Mouse (Mus musculus) forebrain, embryonic 12.5 days (tissue): ENCODE measurements around the gene Zfp612. TPM values are rescaled to one million over a fixed set of nuclear protein-coding genes. Genes with fewer than 3 reads are reported as not detected.

ENCODE experiments used
- ATAC-seq: fragments of 200-750 bp; cut with Nextera tagmentation; 2 replicates; pipeline ENCODE4 v1.8.0; 2017; ENCODE audit warnings: moderate TSS enrichment; ENCODE audit not compliant: low FRiP score
- H3K27ac ChIP-seq: fragments of 300-500 bp; sonication (generic); 2 replicates; pipeline ENCODE4 v1.5.1; 2016; ENCODE audit warnings: mild to moderate bottlenecking
- H3K27me3 ChIP-seq: fragments of 300-500 bp; sonication (generic); 2 replicates; pipeline ENCODE4 v1.6.1; 2016; ENCODE audit warnings: mild to moderate bottlenecking
- H3K36me3 ChIP-seq: fragments of 300-500 bp; sonication (generic); replicated peaks from 2 replicates; pipeline ENCODE4 v1.6.1; 2016; ENCODE audit warnings: mild to moderate bottlenecking
- H3K4me1 ChIP-seq: fragments of 300-500 bp; sonication (generic); 2 replicates; pipeline ENCODE4 v1.6.1; 2016
- H3K4me2 ChIP-seq: fragments of 300-500 bp; sonication (generic); 2 replicates; pipeline ENCODE4 v1.6.1; 2016; ENCODE audit warnings: mild to moderate bottlenecking, moderate library complexity
- H3K4me3 ChIP-seq: fragments of 300-500 bp; sonication (generic); replicated peaks from 2 replicates; pipeline ENCODE4 v1.5.1; 2016; ENCODE audit warnings: mild to moderate bottlenecking
- H3K9ac ChIP-seq: fragments of 300-500 bp; sonication (generic); 2 replicates; pipeline ENCODE4 v1.6.1; 2016; ENCODE audit warnings: mild to moderate bottlenecking
- H3K9me3 ChIP-seq: fragments of 300-500 bp; sonication (generic); 2 replicates; pipeline ENCODE4 v1.6.1; 2016
- WGBS: fragments of 180-500 bp; shearing (Covaris S2); methylation state at CpG from one replicate; pipeline ENCODE4 v1.1.7; 2016; 5-methylcytosine and 5-hydroxymethylcytosine counted together
- polyA plus RNA-seq: library from polyadenylated mRNA; unstranded; fragments of >200 nt; fragmentation: Nextera tagmentation; extraction: Ambion mirVana; gene quantifications from 2 replicates; pipeline ENCODE4 v1.2.1, GENCODE M21; 2016

The Zfp612 gene
- polyA plus RNA-seq, 1 experiment from 2014 or later = 17.2 TPM

GRCm38 (mm10) chr8:110140156-110140555, 60.6 kb downstream of the Zfp612 start:
- Histone ChIP-seq H3K4me1 (no peaks in the 10 kb centered on the region), H3K4me2 (no peak overlapping the region), H3K9ac (no peak overlapping the region), H3K4me3 (no peak overlapping the region), H3K36me3 (no peaks in the 10 kb centered on the region), H3K9me3 (no peaks in the 10 kb centered on the region), H3K27ac (no peak overlapping the region), H3K27me3 (no peaks in the 10 kb centered on the region)
- WGBS = 83% methylated on average over 3 of the region's 3 CpGs
- no peak for ATAC-seq

GRCm38 (mm10) chr8:110140770-110141169, 61.2 kb downstream of the Zfp612 start:
- no peaks in the 10 kb centered on the region for H3K27me3 ChIP-seq
- no peak overlapping the region for H3K4me2 ChIP-seq
- ATAC-seq = no peak
- no peak overlapping the region for H3K4me3 ChIP-seq
- no peaks in the 10 kb centered on the region for H3K4me1 ChIP-seq
- WGBS = 72% methylated on average over 4 of the region's 4 CpGs
- no peaks in the 10 kb centered on the region for H3K36me3 ChIP-seq
- H3K27ac ChIP-seq = no peak overlapping the region
- H3K9me3 ChIP-seq = no peaks in the 10 kb centered on the region
- no peak overlapping the region for H3K9ac ChIP-seq

Other genes starting within 250 kb of the Zfp612 start
- 3.1 and 3.9 TPM in 2 replicates for gene Phlpp2, start 211.2 kb upstream of the Zfp612 start, polyA plus RNA-seq
- 1.6 and 1.7 TPM in 2 replicates for gene Marveld3, start 117.5 kb upstream of the Zfp612 start, polyA plus RNA-seq
- not detected in 2 replicates for gene Tat, start 89.3 kb upstream of the Zfp612 start, polyA plus RNA-seq
- gene Chst4, start 40.0 kb upstream of the Zfp612 start, polyA plus RNA-seq = not detected in 2 replicates
- not detected in 2 replicates for gene Gm21964, start 21.5 kb downstream of the Zfp612 start, polyA plus RNA-seq
- not detected in 2 replicates for gene Gm17720, start 23.0 kb downstream of the Zfp612 start, polyA plus RNA-seq
- gene Calb2, start 88.5 kb downstream of the Zfp612 start, polyA plus RNA-seq = 31.4 and 42.6 TPM in 2 replicates
- 12.5 and 13.8 TPM in 2 replicates for gene Cmtr2, start 135.9 kb downstream of the Zfp612 start, polyA plus RNA-seq
- gene Hydin, start 187.2 kb downstream of the Zfp612 start, polyA plus RNA-seq = 0.19 and 0.47 TPM in 2 replicates